Mouse (Mus musculus): ENCODE measurements at regions not wholly inside any gene's neighbourhood (a gene's known extent, or its start where the extent isn't known, plus 50 kb on each side); places are given as distances from the start of the nearest gene placed in this dataset.
A peak's percentile ranks its signal among the peaks of the same experiment; 100 is the strongest.

- no peak overlapping the region for H3K27ac ChIP-seq (replicated peaks; ENCODE audit: low read depth, low read length)
- DNase-seq (ENCODE audit: low spot score) (no peak), ATAC-seq (ENCODE audit: low read depth) (no peak)
- no peaks in the 10 kb centered on the region for H3K4me1 ChIP-seq (ENCODE audit: control insufficient read depth, insufficient read depth, low read length)
- H3K36me3 ChIP-seq (ENCODE audit: control insufficient read depth, insufficient read depth, low read length) = no peaks in the 10 kb centered on the region
- 53% methylated on average over 5 of the region's 5 CpGs for WGBS
- H3K27me3 ChIP-seq (replicated peaks; ENCODE audit: control insufficient read depth, insufficient read depth, low read length) = no peaks in the 10 kb centered on the region
- no peak overlapping the region for H3K4me2 ChIP-seq (ENCODE audit: low read depth, low read length)
- H3K9me3 ChIP-seq (ENCODE audit: control insufficient read depth, low read length) = no peaks in the 10 kb centered on the region
- H3K4me3 ChIP-seq (ENCODE audit: low read depth, low read length) = no peak overlapping the region
- no peak overlapping the region for H3K9ac ChIP-seq (ENCODE audit: low read depth, low read length)
Measured at GRCm38 (mm10) chr2:168352626-168353025, 71.1 kb upstream of the Kcng1 start.

DNA sequence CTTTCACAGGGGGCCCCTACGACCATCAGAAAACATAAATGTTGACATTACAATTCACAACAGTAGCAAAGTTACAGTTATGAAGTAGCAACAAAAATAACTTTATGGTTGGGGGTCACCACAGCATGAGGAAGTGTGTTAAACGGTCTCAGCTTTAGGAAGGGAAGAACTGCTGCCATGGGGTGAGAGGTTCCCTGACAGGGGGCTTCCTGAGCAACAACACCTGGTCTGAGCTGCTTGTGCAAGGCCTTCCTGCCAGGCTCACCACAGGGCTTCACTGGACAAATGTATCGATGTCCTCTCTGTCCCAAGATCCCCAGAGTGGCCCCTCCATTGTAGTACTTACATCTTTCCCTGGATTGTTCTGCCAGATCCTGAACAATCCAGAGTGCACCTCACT is 70.7 kb upstream of the Kcng1 start:
- no peaks in the 10 kb centered on the region for H3K27me3 ChIP-seq (replicated peaks; ENCODE audit: control insufficient read depth, insufficient read depth, low read length)
- no peaks in the 10 kb centered on the region for H3K36me3 ChIP-seq (ENCODE audit: control insufficient read depth, insufficient read depth, low read length)
- H3K4me3 ChIP-seq (ENCODE audit: low read depth, low read length) = no peak overlapping the region
- 57% methylated on average over 3 of the region's 3 CpGs for WGBS
- H3K9me3 ChIP-seq (ENCODE audit: control insufficient read depth, low read length) = no peaks in the 10 kb centered on the region
- DNase-seq (ENCODE audit: low spot score) = no peak
- no peak overlapping the region for H3K9ac ChIP-seq (ENCODE audit: low read depth, low read length)
- H3K4me1 ChIP-seq (ENCODE audit: control insufficient read depth, insufficient read depth, low read length) = no peaks in the 10 kb centered on the region
- no peak overlapping the region for H3K4me2 ChIP-seq (ENCODE audit: low read depth, low read length)
- no peak overlapping the region for H3K27ac ChIP-seq (replicated peaks; ENCODE audit: low read depth, low read length)
- ATAC-seq (ENCODE audit: low read depth) = no peak

GRCm38 (mm10) chr2:168345384-168345783 is 63.8 kb upstream of the Kcng1 start:
- Histone ChIP-seq H3K27me3 (replicated peaks; ENCODE audit: control insufficient read depth, insufficient read depth, low read length) (no peaks in the 10 kb centered on the region), H3K9ac (ENCODE audit: low read depth, low read length) (no peak overlapping the region), H3K27ac (replicated peaks; ENCODE audit: low read depth, low read length) (no peak overlapping the region), H3K4me2 (ENCODE audit: low read depth, low read length) (no peak overlapping the region), H3K4me3 (ENCODE audit: low read depth, low read length) (no peak overlapping the region), H3K4me1 (ENCODE audit: control insufficient read depth, insufficient read depth, low read length) (0 out of 2 replicates have a peak, but pooled peaks cover under 1% of the 10 kb centered on the region), H3K9me3 (ENCODE audit: control insufficient read depth, low read length) (no peaks in the 10 kb centered on the region), H3K36me3 (ENCODE audit: control insufficient read depth, insufficient read depth, low read length) (no peaks in the 10 kb centered on the region)
- DNase-seq (ENCODE audit: low spot score) = no peak
- 87% methylated on average over 5 of the region's 5 CpGs for WGBS
- ATAC-seq (ENCODE audit: low read depth) = no peak

GRCm38 (mm10) chr2:168343705-168344104 is 62.2 kb upstream of the Kcng1 start:
- DNase-seq (ENCODE audit: low spot score) (peak; percentile 67), ATAC-seq (ENCODE audit: low read depth) (peak; percentile 79)
- 40% methylated on average over 7 of the region's 7 CpGs for WGBS
- Histone ChIP-seq H3K9me3 (ENCODE audit: control insufficient read depth, low read length) (no peaks in the 10 kb centered on the region), H3K36me3 (ENCODE audit: control insufficient read depth, insufficient read depth, low read length) (no peaks in the 10 kb centered on the region), H3K4me3 (ENCODE audit: low read depth, low read length) (no peak overlapping the region), H3K4me1 (ENCODE audit: control insufficient read depth, insufficient read depth, low read length) (0 out of 2 replicates have a peak, but pooled peaks cover 3% of the 10 kb centered on the region), H3K27me3 (replicated peaks; ENCODE audit: control insufficient read depth, insufficient read depth, low read length) (no peaks in the 10 kb centered on the region), H3K9ac (ENCODE audit: low read depth, low read length) (no peak overlapping the region), H3K27ac (replicated peaks; ENCODE audit: low read depth, low read length) (no peak overlapping the region), H3K4me2 (ENCODE audit: low read depth, low read length) (no peak overlapping the region)

DNA sequence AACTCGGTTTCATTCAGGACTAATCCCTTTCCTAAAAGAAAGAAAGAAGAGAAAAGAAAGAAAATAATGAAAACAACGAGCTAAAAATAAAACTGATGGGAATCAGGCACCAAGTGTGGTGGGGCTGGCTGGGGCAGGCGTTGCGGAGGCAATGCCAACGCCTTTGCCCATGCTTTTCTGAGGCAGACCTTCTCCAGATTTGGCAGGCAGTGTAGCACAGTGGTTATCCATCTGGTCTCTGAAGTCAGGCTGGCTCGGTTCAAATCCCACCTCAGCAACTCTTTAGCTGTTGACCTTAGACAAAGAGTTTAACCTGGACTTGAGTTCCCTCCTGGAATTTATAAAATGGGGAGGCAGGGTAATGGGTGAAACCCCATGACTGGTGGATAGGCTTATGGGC is 57.3 kb upstream of the Kcng1 start:
- Histone ChIP-seq H3K9me3 (ENCODE audit: control insufficient read depth, low read length) (no peaks in the 10 kb centered on the region), H3K4me3 (ENCODE audit: low read depth, low read length) (no peak overlapping the region), H3K4me2 (ENCODE audit: low read depth, low read length) (no peak overlapping the region), H3K9ac (ENCODE audit: low read depth, low read length) (no peak overlapping the region), H3K36me3 (ENCODE audit: control insufficient read depth, insufficient read depth, low read length) (no peaks in the 10 kb centered on the region), H3K4me1 (ENCODE audit: control insufficient read depth, insufficient read depth, low read length) (peaks cover 12% of the 10 kb centered on the region; the same call in 1 of the 2 replicates), H3K27me3 (replicated peaks; ENCODE audit: control insufficient read depth, insufficient read depth, low read length) (no peaks in the 10 kb centered on the region), H3K27ac (replicated peaks; ENCODE audit: low read depth, low read length) (no peak overlapping the region)
- DNase-seq (ENCODE audit: low spot score) (no peak), ATAC-seq (ENCODE audit: low read depth) (no peak)
- 79% methylated on average over 6 of the region's 6 CpGs for WGBS

DNA sequence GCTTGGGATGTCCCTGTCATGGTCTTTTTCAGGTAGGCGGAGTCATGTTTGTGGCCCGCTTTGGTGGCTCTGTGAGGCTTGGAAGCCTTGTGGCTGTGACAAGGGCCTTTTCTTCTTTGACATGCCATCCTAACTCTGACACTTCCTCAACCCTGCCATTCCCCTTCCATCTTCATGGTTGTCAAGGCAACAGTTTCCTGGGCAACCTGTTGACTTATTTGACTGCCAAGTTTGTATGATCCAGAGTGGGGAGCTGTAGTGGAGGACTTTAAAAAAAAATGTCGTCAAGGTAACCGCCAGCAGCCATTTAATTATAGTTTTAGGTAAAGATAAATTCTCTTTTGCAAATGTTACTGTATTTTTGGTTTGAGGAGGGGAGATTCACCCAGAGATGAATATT is 56.8 kb upstream of the Kcng1 start:
- Histone ChIP-seq H3K4me1 (ENCODE audit: control insufficient read depth, insufficient read depth, low read length) (peaks cover 16% of the 10 kb centered on the region; the same call in 1 of the 2 replicates), H3K36me3 (ENCODE audit: control insufficient read depth, insufficient read depth, low read length) (no peaks in the 10 kb centered on the region), H3K4me3 (ENCODE audit: low read depth, low read length) (no peak overlapping the region), H3K4me2 (ENCODE audit: low read depth, low read length) (no peak overlapping the region), H3K9ac (ENCODE audit: low read depth, low read length) (no peak overlapping the region), H3K27ac (replicated peaks; ENCODE audit: low read depth, low read length) (no peak overlapping the region), H3K9me3 (ENCODE audit: control insufficient read depth, low read length) (no peaks in the 10 kb centered on the region), H3K27me3 (replicated peaks; ENCODE audit: control insufficient read depth, insufficient read depth, low read length) (no peaks in the 10 kb centered on the region)
- DNase-seq (ENCODE audit: low spot score) (no peak), ATAC-seq (ENCODE audit: low read depth) (no peak)
- 73% methylated on average over 4 of the region's 4 CpGs for WGBS

GRCm38 (mm10) chr2:168337611-168338010 is 56.1 kb upstream of the Kcng1 start:
- H3K27me3 ChIP-seq (replicated peaks; ENCODE audit: control insufficient read depth, insufficient read depth, low read length) = no peaks in the 10 kb centered on the region
- H3K4me3 ChIP-seq (ENCODE audit: low read depth, low read length) = no peak overlapping the region
- H3K36me3 ChIP-seq (ENCODE audit: control insufficient read depth, insufficient read depth, low read length) = no peaks in the 10 kb centered on the region
- 40% methylated on average over 3 of the region's 3 CpGs for whole genome bisulfite sequencing
- H3K4me1 ChIP-seq (ENCODE audit: control insufficient read depth, insufficient read depth, low read length) = peaks cover 18% of the 10 kb centered on the region; the same call in 1 of the 2 replicates
- H3K9ac ChIP-seq (ENCODE audit: low read depth, low read length) = no peak overlapping the region
- no peak for ATAC-seq (ENCODE audit: low read depth)
- no peak overlapping the region for H3K27ac ChIP-seq (replicated peaks; ENCODE audit: low read depth, low read length)
- H3K4me2 ChIP-seq (ENCODE audit: low read depth, low read length) = no peak overlapping the region
- DNase-seq (ENCODE audit: low spot score) = no peak
- H3K9me3 ChIP-seq (ENCODE audit: control insufficient read depth, low read length) = no peaks in the 10 kb centered on the region

DNA sequence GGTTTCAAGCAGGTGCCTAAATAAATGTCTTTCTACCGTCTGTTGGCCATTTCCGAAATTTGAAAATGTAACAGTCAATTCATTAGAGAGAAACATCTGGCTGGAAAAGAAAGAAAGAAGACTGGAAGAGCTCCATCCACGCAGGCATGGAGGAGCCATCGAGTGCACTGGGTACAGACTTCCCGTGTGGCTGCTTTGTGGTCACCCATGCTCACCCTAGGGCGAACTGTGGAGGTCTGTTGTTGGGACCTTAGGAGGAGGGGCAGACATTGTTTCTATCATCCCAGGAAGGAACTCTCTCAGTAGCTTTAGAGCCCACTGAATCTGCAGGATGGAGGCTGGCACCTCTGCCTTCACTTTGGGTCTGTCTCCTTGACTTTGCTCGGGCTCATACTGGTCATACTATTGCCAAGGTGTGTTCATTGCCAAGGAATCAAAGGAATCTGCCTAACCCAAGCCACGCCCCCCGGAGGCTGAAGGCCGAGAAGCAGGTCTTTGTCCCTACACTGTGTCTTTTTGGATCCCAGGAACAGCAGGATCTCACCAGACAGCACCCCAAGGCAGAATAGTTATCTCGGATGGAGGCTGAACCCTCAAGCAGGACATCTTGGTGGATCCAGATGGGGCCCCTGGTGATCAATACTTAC is 54.3 kb upstream of the Kcng1 start:
- Histone ChIP-seq H3K27me3 (replicated peaks; ENCODE audit: control insufficient read depth, insufficient read depth, low read length) (no peaks in the 10 kb centered on the region), H3K9me3 (ENCODE audit: control insufficient read depth, low read length) (no peaks in the 10 kb centered on the region), H3K36me3 (ENCODE audit: control insufficient read depth, insufficient read depth, low read length) (no peaks in the 10 kb centered on the region), H3K9ac (ENCODE audit: low read depth, low read length) (no peak overlapping the region), H3K27ac (replicated peaks; ENCODE audit: low read depth, low read length) (no peak overlapping the region), H3K4me1 (ENCODE audit: control insufficient read depth, insufficient read depth, low read length) (peaks cover 18% of the 10 kb centered on the region; the same call in 1 of the 2 replicates), H3K4me2 (ENCODE audit: low read depth, low read length) (no peak overlapping the region), H3K4me3 (ENCODE audit: low read depth, low read length) (no peak overlapping the region)
- WGBS = 85% methylated on average over 11 of the region's 11 CpGs
- DNase-seq (ENCODE audit: low spot score) (no peak), ATAC-seq (ENCODE audit: low read depth) (no peak)

- ATAC-seq (ENCODE audit: low read depth) = no peak
- Histone ChIP-seq H3K4me2 (ENCODE audit: low read depth, low read length) (no peak overlapping the region), H3K36me3 (ENCODE audit: control insufficient read depth, insufficient read depth, low read length) (no peaks in the 10 kb centered on the region), H3K27ac (replicated peaks; ENCODE audit: low read depth, low read length) (no peak overlapping the region; the same call in 1 of the 2 replicates), H3K27me3 (replicated peaks; ENCODE audit: control insufficient read depth, insufficient read depth, low read length) (no peaks in the 10 kb centered on the region), H3K9ac (ENCODE audit: low read depth, low read length) (no peak overlapping the region), H3K4me1 (ENCODE audit: control insufficient read depth, insufficient read depth, low read length) (peaks cover 19% of the 10 kb centered on the region; the same call in 1 of the 2 replicates), H3K9me3 (ENCODE audit: control insufficient read depth, low read length) (no peaks in the 10 kb centered on the region), H3K4me3 (ENCODE audit: low read depth, low read length) (no peak overlapping the region)
- no peak for DNase-seq (ENCODE audit: low spot score)
- 16% methylated on average over 9 of the region's 9 CpGs for WGBS
Measured at GRCm38 (mm10) chr2:168334241-168334588, 52.7 kb upstream of the Kcng1 start.

Measured in embryonic facial prominence, embryonic 14.5 days (tissue).